Mouse (Mus musculus): ENCODE measurements at regions not wholly inside any gene's neighbourhood (a gene's known extent, or its start where the extent isn't known, plus 50 kb on each side); places are given as distances from the start of the nearest gene placed in this dataset.

- peak; percentile 30 for DNase-seq
Measured at GRCm38 (mm10) chr5:118502991-118503390, 57.5 kb upstream of the Med13l start.

GRCm38 (mm10) chr5:118504170-118504569 is 56.3 kb upstream of the Med13l start:
- no peak for DNase-seq

- no peak for DNase-seq
Measured at GRCm38 (mm10) chr5:118504926-118505325, 55.6 kb upstream of the Med13l start.

GRCm38 (mm10) chr5:118509871-118510270 is 50.6 kb upstream of the Med13l start:
- no peak for DNase-seq

All from right cerebral cortex, postnatal 14 days (tissue).